Mouse (Mus musculus) small intestine, adult 2 months (tissue): Measurements from ENCODE around the gene Ism2.

Source experiments
- CTCF ChIP-seq: fragments of 200-500 bp; IDR thresholded peaks from 2 replicates; pipeline ENCODE4 v1.5.1; 2012; ENCODE audit warnings: low read depth, mild to moderate bottlenecking, control low read depth, inconsistent platforms, low read length, moderate library complexity, mixed read lengths; ENCODE audit not compliant: insufficient replicate concordance, insufficient read length; ENCODE audit errors: extremely low read depth
- POLR2A ChIP-seq: fragments of 200-500 bp; IDR thresholded peaks from 2 replicates; pipeline ENCODE4 v1.6.1; 2012; ENCODE audit warnings: low read depth, mild to moderate bottlenecking, control low read depth, inconsistent platforms, low read length, moderate library complexity

DNA sequence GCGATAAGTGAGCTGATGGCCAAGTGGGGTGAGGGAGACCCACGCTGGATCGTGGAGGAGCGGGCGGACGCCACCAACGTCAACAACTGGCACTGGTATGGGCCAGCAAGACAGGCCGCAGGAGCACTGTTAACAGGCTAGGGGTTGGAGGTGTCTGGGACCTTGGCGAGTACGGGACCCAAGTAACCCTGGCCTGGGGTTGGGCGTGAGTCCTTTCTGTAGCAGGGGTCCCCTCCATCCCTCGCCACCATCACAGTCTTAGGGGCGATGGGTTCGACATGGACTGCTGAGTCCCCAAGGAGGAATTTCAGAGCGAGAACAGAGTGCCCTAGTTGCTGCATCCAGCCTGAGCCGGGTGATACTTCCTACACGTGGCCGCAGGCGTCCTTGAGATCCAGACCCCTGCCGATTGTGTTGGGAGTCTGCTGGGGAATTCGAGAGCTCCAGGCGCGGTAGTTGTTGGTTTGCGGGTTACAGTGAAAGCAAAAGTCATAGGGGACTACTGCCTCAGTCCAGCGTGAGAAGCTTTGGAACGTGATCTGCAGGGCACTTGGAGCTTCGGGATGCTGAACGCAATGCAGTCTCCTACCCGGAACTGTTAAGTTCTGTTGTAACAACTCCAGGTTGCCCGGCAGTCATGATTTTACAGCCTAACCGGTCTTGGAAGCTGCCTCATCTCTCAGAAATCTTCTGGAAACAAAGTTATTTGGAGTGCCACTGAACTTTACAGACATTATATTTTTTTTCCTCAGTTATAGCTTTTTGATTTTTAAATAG lies 32.5 kb downstream of the Ism2 start:
- TF ChIP-seq CTCF = no peak
- TF ChIP-seq POLR2A = no peak
